Mouse (Mus musculus) midbrain, embryonic 11.5 days (tissue): ENCODE measurements around the gene Magea6. TPM values are rescaled to one million over a fixed set of nuclear protein-coding genes. Genes with fewer than 3 reads are reported as not detected.
"Not testable (repeated sequence)": the region's sequence is repeated elsewhere in the genome, so short reads cannot be mapped to it uniquely, and the experiment has no call there.

Experiments used
- ATAC-seq: fragments of 200-750 bp; cut with Nextera tagmentation; 2 replicates; pipeline ENCODE4 v1.8.0; 2017; ENCODE audit warnings: moderate TSS enrichment, moderate library complexity; ENCODE audit not compliant: low FRiP score
- DNase-seq: peaks from one replicate; pipeline ENCODE4 v3.0.0; 2015; ENCODE audit warnings: low spot score; ENCODE audit errors: missing footprints
- H3K27ac ChIP-seq: fragments of 300-500 bp; sonication (generic); 2 replicates; pipeline ENCODE4 v1.5.1; 2014; ENCODE audit warnings: low read depth, low read length
- H3K27me3 ChIP-seq: fragments of 300-500 bp; sonication (generic); 2 replicates; pipeline ENCODE4 v1.6.1; 2014; ENCODE audit warnings: mild to moderate bottlenecking, low read length, moderate library complexity, mixed read lengths; ENCODE audit not compliant: control insufficient read depth, insufficient read depth
- H3K36me3 ChIP-seq: fragments of 300-500 bp; sonication (generic); 2 replicates; pipeline ENCODE4 v1.6.1; 2014; ENCODE audit warnings: mild to moderate bottlenecking, low read length, moderate library complexity, mixed read lengths; ENCODE audit not compliant: control insufficient read depth, insufficient read depth
- H3K4me1 ChIP-seq: fragments of 300-500 bp; sonication (generic); 2 replicates; pipeline ENCODE4 v1.6.1; 2014; ENCODE audit warnings: low read length; ENCODE audit not compliant: control insufficient read depth, insufficient read depth
- H3K4me2 ChIP-seq: fragments of 300-500 bp; sonication (generic); 2 replicates; pipeline ENCODE4 v1.6.1; 2014; ENCODE audit warnings: mild to moderate bottlenecking, moderate library complexity
- H3K4me3 ChIP-seq: fragments of 300-500 bp; sonication (generic); 2 replicates; pipeline ENCODE4 v1.5.1; 2014; ENCODE audit warnings: low read depth, low read length
- H3K9ac ChIP-seq: fragments of 300-500 bp; sonication (generic); 2 replicates; pipeline ENCODE4 v1.6.1; 2014; ENCODE audit warnings: low read length
- H3K9me3 ChIP-seq: fragments of 300-500 bp; sonication (generic); 2 replicates; pipeline ENCODE4 v1.6.1; 2016; ENCODE audit warnings: low read length; ENCODE audit not compliant: control insufficient read depth
- WGBS: fragments of 180-500 bp; shearing (Covaris S2); extraction: QIAGEN DNeasy Blood & Tissue Kit; methylation state at CpG from one replicate; pipeline ENCODE4 v1.1.7; 2014; 5-methylcytosine and 5-hydroxymethylcytosine counted together
- polyA plus RNA-seq: library from polyadenylated mRNA; unstranded; fragments of >200 nt; fragmentation: Nextera tagmentation; extraction: Ambion mirVana; gene quantifications from 2 replicates; pipeline ENCODE4 v1.2.1, GENCODE M21; 2014

Magea6 gene
- polyA plus RNA-seq, result not detected in 2 replicates

GRCm38 (mm10) chrX:154935887-154936286 lies at the start of gene Magea6:
Gene Magea6, minus strand, starts transcription at chrX:154935987.
- not testable (repeated sequence) for H3K4me1 ChIP-seq, H3K36me3 ChIP-seq, DNase-seq, H3K4me3 ChIP-seq, H3K4me2 ChIP-seq, H3K27me3 ChIP-seq, ATAC-seq, H3K9me3 ChIP-seq, H3K27ac ChIP-seq, H3K9ac ChIP-seq
- WGBS, result 76% methylated on average over 1 of the region's 1 CpGs

- not testable (repeated sequence) for H3K4me2 ChIP-seq, DNase-seq, H3K36me3 ChIP-seq, H3K9ac ChIP-seq, H3K27ac ChIP-seq, H3K4me1 ChIP-seq, H3K27me3 ChIP-seq, ATAC-seq, H3K4me3 ChIP-seq, H3K9me3 ChIP-seq
- WGBS, result 42% methylated on average over 1 of the region's 1 CpGs
Measured at GRCm38 (mm10) chrX:154949405-154949804, 13.6 kb upstream of the Magea6 start, which contains the start of gene Magea3. Gene Magea3, minus strand, starts transcription at chrX:154949505.

- H3K9me3 ChIP-seq, H3K9ac ChIP-seq, H3K4me1 ChIP-seq, H3K4me3 ChIP-seq, H3K4me2 ChIP-seq, H3K36me3 ChIP-seq, H3K27me3 ChIP-seq, DNase-seq, ATAC-seq, H3K27ac ChIP-seq: not testable (repeated sequence)
- WGBS, result 77% methylated on average over 3 of the region's 3 CpGs
Measured at GRCm38 (mm10) chrX:154890167-154890566, 45.6 kb downstream of the Magea6 start, which contains the start of gene Cldn34b1. Gene Cldn34b1, minus strand, starts transcription at chrX:154890267.

Other genes with a start within 250 kb of the Magea6 start
- not detected in 2 replicates for gene Cldn34b1, start 45.7 kb downstream of the Magea6 start, polyA plus RNA-seq
- not detected in 2 replicates for gene Magea3, start 13.5 kb upstream of the Magea6 start, polyA plus RNA-seq
- gene Magea8, start 59.9 kb upstream of the Magea6 start, polyA plus RNA-seq, result not detected in 2 replicates
- not detected in 2 replicates for gene Magea5, start 127.2 kb upstream of the Magea6 start, polyA plus RNA-seq
- not detected in 2 replicates for gene Magea1, start 153.8 kb upstream of the Magea6 start, polyA plus RNA-seq
- not detected in 2 replicates for gene Magea2, start 157.7 kb upstream of the Magea6 start, polyA plus RNA-seq
- gene Cldn34b2, start 192.4 kb upstream of the Magea6 start, polyA plus RNA-seq, result not detected in 2 replicates